Mouse (Mus musculus) liver, embryonic 12.5 days (tissue): ENCODE results near the gene Urad. TPM values are rescaled to one million over a fixed set of nuclear protein-coding genes. Genes with fewer than 3 reads are reported as not detected.

ENCODE experiments used
- ATAC-seq: fragments of 200-750 bp; cut with Nextera tagmentation; 2 replicates; pipeline ENCODE4 v1.8.0; 2017; ENCODE audit warnings: moderate number of reproducible peaks, mild to moderate bottlenecking, moderate library complexity
- H3K27ac ChIP-seq: fragments of 300-500 bp; sonication (generic); 2 replicates; pipeline ENCODE4 v1.5.1; 2016; ENCODE audit warnings: mild to moderate bottlenecking
- H3K27me3 ChIP-seq: fragments of 300-500 bp; sonication (generic); replicated peaks from 2 replicates; pipeline ENCODE4 v1.6.1; 2016; ENCODE audit warnings: mild to moderate bottlenecking, moderate library complexity
- H3K36me3 ChIP-seq: fragments of 300-500 bp; sonication (generic); 2 replicates; pipeline ENCODE4 v1.6.1; 2016; ENCODE audit warnings: mild to moderate bottlenecking, moderate library complexity
- H3K4me1 ChIP-seq: fragments of 300-500 bp; sonication (generic); 2 replicates; pipeline ENCODE4 v1.6.1; 2016
- H3K4me2 ChIP-seq: fragments of 300-500 bp; sonication (generic); 2 replicates; pipeline ENCODE4 v1.6.1; 2016; ENCODE audit warnings: mild to moderate bottlenecking, moderate library complexity
- H3K4me3 ChIP-seq: fragments of 300-500 bp; sonication (generic); 2 replicates; pipeline ENCODE4 v1.5.1; 2016; ENCODE audit warnings: mild to moderate bottlenecking, moderate library complexity
- H3K9ac ChIP-seq: fragments of 300-500 bp; sonication (generic); 2 replicates; pipeline ENCODE4 v1.6.1; 2016; ENCODE audit warnings: mild to moderate bottlenecking, moderate library complexity
- H3K9me3 ChIP-seq: fragments of 300-500 bp; sonication (generic); replicated peaks from 2 replicates; pipeline ENCODE4 v1.6.1; 2016; ENCODE audit warnings: mild to moderate bottlenecking, moderate library complexity
- WGBS: fragments of 180-500 bp; shearing (Covaris S2); methylation state at CpG from one replicate; pipeline ENCODE4 v1.1.7; 2016; ENCODE audit not compliant: insufficient replicate concordance; 5-methylcytosine and 5-hydroxymethylcytosine counted together
- polyA plus RNA-seq: library from polyadenylated mRNA; unstranded; fragments of >200 nt; fragmentation: Nextera tagmentation; extraction: Ambion mirVana; gene quantifications from 2 replicates; pipeline ENCODE4 v1.2.1, GENCODE M21; 2016

The Urad gene
- polyA plus RNA-seq, 1 experiment from 2014 or later = 0.21 TPM

- Histone ChIP-seq H3K9me3 (no peaks in the 10 kb centered on the region), H3K4me2 (peak overlapping the region; percentile 35)
- 2% methylated on average over 57 of the region's 58 CpGs for WGBS
These were observed 16.2 kb downstream of the Urad start for GRCm38 (mm10) chr5:147305856-147306637.

GRCm38 (mm10) chr5:147305166-147305565 is 17.1 kb downstream of the Urad start:
- Histone ChIP-seq H3K27ac (no peak overlapping the region), H3K4me3 (no peak overlapping the region), H3K4me2 (no peak overlapping the region), H3K9ac (no peak overlapping the region), H3K4me1 (peaks cover 1% of the 10 kb centered on the region), H3K27me3 (peaks cover 100% of the 10 kb centered on the region), H3K9me3 (no peaks in the 10 kb centered on the region), H3K36me3 (no peaks in the 10 kb centered on the region)
- WGBS = 4% methylated on average over 16 of the region's 16 CpGs
- ATAC-seq = no peak

More at GRCm38 (mm10) chr5:147305856-147306637, 16.2 kb downstream of the Urad start:
- H3K9ac ChIP-seq = no peak overlapping the region
- no peak overlapping the region for H3K4me3 ChIP-seq
- no peak for ATAC-seq
- no peaks in the 10 kb centered on the region; the same call in 1 of the 2 replicates for H3K4me1 ChIP-seq
- H3K27ac ChIP-seq = no peak overlapping the region
- peaks cover 100% of the 10 kb centered on the region for H3K27me3 ChIP-seq
- no peaks in the 10 kb centered on the region for H3K36me3 ChIP-seq

- H3K4me1 ChIP-seq = peaks cover 8% of the 10 kb centered on the region
- no peak overlapping the region for H3K9ac ChIP-seq
- peaks cover 100% of the 10 kb centered on the region for H3K27me3 ChIP-seq
- WGBS = 1% methylated on average over 54 of the region's 54 CpGs
- H3K4me3 ChIP-seq = no peak overlapping the region
- H3K36me3 ChIP-seq = no peaks in the 10 kb centered on the region
- no peaks in the 10 kb centered on the region for H3K9me3 ChIP-seq
- H3K4me2 ChIP-seq = no peak overlapping the region
- no peak for ATAC-seq
- H3K27ac ChIP-seq = no peak overlapping the region
These were observed 17.7 kb downstream of the Urad start for GRCm38 (mm10) chr5:147304276-147305155.

- H3K27me3 ChIP-seq = peaks cover 100% of the 10 kb centered on the region
- H3K9me3 ChIP-seq = no peaks in the 10 kb centered on the region
- H3K9ac ChIP-seq = no peak overlapping the region
- H3K36me3 ChIP-seq = no peaks in the 10 kb centered on the region
- H3K4me3 ChIP-seq = no peak overlapping the region
- ATAC-seq = no peak
- H3K4me1 ChIP-seq = peaks cover 10% of the 10 kb centered on the region
- no peak overlapping the region for H3K4me2 ChIP-seq
- no peak overlapping the region for H3K27ac ChIP-seq
- 10% methylated on average over 13 of the region's 13 CpGs for WGBS
These were observed 19.4 kb downstream of the Urad start for GRCm38 (mm10) chr5:147302746-147303400.

GRCm38 (mm10) chr5:147302141-147302540 is 20.1 kb downstream of the Urad start:
- peaks cover 100% of the 10 kb centered on the region for H3K27me3 ChIP-seq
- H3K9ac ChIP-seq = no peak overlapping the region
- no peak overlapping the region for H3K4me3 ChIP-seq
- no peak overlapping the region for H3K4me2 ChIP-seq
- H3K27ac ChIP-seq = no peak overlapping the region
- peaks cover 10% of the 10 kb centered on the region for H3K4me1 ChIP-seq
- WGBS = 12% methylated on average over 8 of the region's 8 CpGs
- no peak for ATAC-seq
- H3K36me3 ChIP-seq = no peaks in the 10 kb centered on the region
- no peaks in the 10 kb centered on the region for H3K9me3 ChIP-seq

- no peaks in the 10 kb centered on the region for H3K36me3 ChIP-seq
- no peaks in the 10 kb centered on the region for H3K9me3 ChIP-seq
- no peak overlapping the region for H3K27ac ChIP-seq
- ATAC-seq = no peak
- no peak overlapping the region for H3K4me2 ChIP-seq
- WGBS = 5% methylated on average over 10 of the region's 10 CpGs
- H3K4me1 ChIP-seq = peaks cover 10% of the 10 kb centered on the region
- H3K4me3 ChIP-seq = no peak overlapping the region
- no peak overlapping the region for H3K9ac ChIP-seq
- H3K27me3 ChIP-seq = peaks cover 100% of the 10 kb centered on the region
These were observed 20.5 kb downstream of the Urad start for GRCm38 (mm10) chr5:147301781-147302070.

GRCm38 (mm10) chr5:147300917-147301780 is 21.1 kb downstream of the Urad start:
- Histone ChIP-seq H3K4me2 (no peak overlapping the region), H3K27ac (no peak overlapping the region), H3K27me3 (peaks cover 98% of the 10 kb centered on the region), H3K4me3 (no peak overlapping the region), H3K36me3 (no peaks in the 10 kb centered on the region), H3K9me3 (no peaks in the 10 kb centered on the region), H3K4me1 (peaks cover 10% of the 10 kb centered on the region; the same call in 1 of the 2 replicates), H3K9ac (no peak overlapping the region)
- ATAC-seq = no peak
- WGBS = 3% methylated on average over 21 of the region's 21 CpGs

GRCm38 (mm10) chr5:147300001-147300363 is 22.3 kb downstream of the Urad start:
- peaks cover 10% of the 10 kb centered on the region; the same call in 1 of the 2 replicates for H3K4me1 ChIP-seq
- peak overlapping the region; percentile 19; the same call in 1 of the 2 replicates for H3K4me3 ChIP-seq
- H3K4me2 ChIP-seq = peak overlapping the region; percentile 52
- H3K9ac ChIP-seq = no peak overlapping the region
- no peaks in the 10 kb centered on the region for H3K36me3 ChIP-seq
- H3K27me3 ChIP-seq = peaks cover 97% of the 10 kb centered on the region
- no peaks in the 10 kb centered on the region for H3K9me3 ChIP-seq
- ATAC-seq = peak; percentile 31
- 7% methylated on average over 4 of the region's 4 CpGs for WGBS
- H3K27ac ChIP-seq = no peak overlapping the region

GRCm38 (mm10) chr5:147299255-147300000 is 22.8 kb downstream of the Urad start:
- peaks cover 97% of the 10 kb centered on the region for H3K27me3 ChIP-seq
- 1% methylated on average over 41 of the region's 41 CpGs for WGBS
- no peaks in the 10 kb centered on the region for H3K9me3 ChIP-seq
- peak; percentile 77 for ATAC-seq
- peaks cover 10% of the 10 kb centered on the region; the same call in 1 of the 2 replicates for H3K4me1 ChIP-seq
- H3K9ac ChIP-seq = 0 out of 2 replicates have a peak overlapping the region, but pooled peaks have one; percentile 2
- H3K27ac ChIP-seq = peak overlapping the region; percentile 61; the same call in 1 of the 2 replicates
- H3K4me2 ChIP-seq = peak overlapping the region; percentile 52
- H3K4me3 ChIP-seq = peak overlapping the region; percentile 19
- H3K36me3 ChIP-seq = no peaks in the 10 kb centered on the region

GRCm38 (mm10) chr5:147297249-147297648 is 25.0 kb downstream of the Urad start:
- ATAC-seq = no peak
- Histone ChIP-seq H3K4me3 (no peak overlapping the region), H3K4me1 (peaks cover 23% of the 10 kb centered on the region), H3K4me2 (no peak overlapping the region), H3K9ac (no peak overlapping the region), H3K27me3 (peaks cover 97% of the 10 kb centered on the region), H3K36me3 (no peaks in the 10 kb centered on the region), H3K9me3 (no peaks in the 10 kb centered on the region), H3K27ac (no peak overlapping the region)
- WGBS = 58% methylated on average over 5 of the region's 5 CpGs
